Mouse (Mus musculus): ENCODE results near the gene Adamts13. TPM values are rescaled to one million over a fixed set of nuclear protein-coding genes. Genes with fewer than 3 reads are reported as not detected.

The Adamts13 gene
- polyA plus RNA-seq, 1 experiment from 2014 or later, result not detected

GRCm38 (mm10) chr2:27019530-27019929, 46.3 kb downstream of the Adamts13 start:
- peaks cover 7% of the 10 kb centered on the region for H3K36me3 ChIP-seq (replicated peaks; ENCODE audit: control insufficient read depth, insufficient read depth, low read depth, low read length)
- no peak overlapping the region for H3K4me3 ChIP-seq (ENCODE audit: low read depth, low read length)
- H3K9me3 ChIP-seq (replicated peaks; ENCODE audit: control insufficient read depth, low read length), result no peaks in the 10 kb centered on the region
- H3K27me3 ChIP-seq (ENCODE audit: control insufficient read depth, insufficient read depth, low read length), result no peaks in the 10 kb centered on the region
- ATAC-seq (replicated peaks; ENCODE audit: insufficient number of reproducible peaks, low FRiP score, low TSS enrichment, low read depth) (no peak), DNase-seq (ENCODE audit: low spot score) (no peak)
- no peaks in the 10 kb centered on the region for H3K4me1 ChIP-seq (ENCODE audit: control insufficient read depth, insufficient read depth, low read length)
- H3K27ac ChIP-seq (replicated peaks; ENCODE audit: low read depth, low read length), result no peak overlapping the region
- H3K4me2 ChIP-seq (ENCODE audit: low read depth, low read length), result no peak overlapping the region
- WGBS, result 96% methylated on average over 2 of the region's 2 CpGs
- no peak overlapping the region for H3K9ac ChIP-seq (replicated peaks; ENCODE audit: low read length)

- no peak overlapping the region for H3K9ac ChIP-seq (replicated peaks; ENCODE audit: low read length)
- DNase-seq (ENCODE audit: low spot score), result no peak
- 68% methylated on average over 1 of the region's 1 CpGs for WGBS
- H3K4me3 ChIP-seq (ENCODE audit: low read depth, low read length), result no peak overlapping the region
- no peaks in the 10 kb centered on the region for H3K4me1 ChIP-seq (ENCODE audit: control insufficient read depth, insufficient read depth, low read length)
- H3K9me3 ChIP-seq (replicated peaks; ENCODE audit: control insufficient read depth, low read length), result no peaks in the 10 kb centered on the region
- no peak overlapping the region for H3K4me2 ChIP-seq (ENCODE audit: low read depth, low read length)
- no peak for ATAC-seq (replicated peaks; ENCODE audit: insufficient number of reproducible peaks, low FRiP score, low TSS enrichment, low read depth)
- H3K27ac ChIP-seq (replicated peaks; ENCODE audit: low read depth, low read length), result no peak overlapping the region
- H3K27me3 ChIP-seq (ENCODE audit: control insufficient read depth, insufficient read depth, low read length), result no peaks in the 10 kb centered on the region
- peaks cover 5% of the 10 kb centered on the region for H3K36me3 ChIP-seq (replicated peaks; ENCODE audit: control insufficient read depth, insufficient read depth, low read depth, low read length)
These were observed 47.9 kb downstream of the Adamts13 start for GRCm38 (mm10) chr2:27021103-27021502.

- H3K4me1 ChIP-seq (ENCODE audit: control insufficient read depth, insufficient read depth, low read length), result no peaks in the 10 kb centered on the region
- no peaks in the 10 kb centered on the region for H3K27me3 ChIP-seq (ENCODE audit: control insufficient read depth, insufficient read depth, low read length)
- ATAC-seq (replicated peaks; ENCODE audit: insufficient number of reproducible peaks, low FRiP score, low TSS enrichment, low read depth) (no peak), DNase-seq (ENCODE audit: low spot score) (no peak)
- no peaks in the 10 kb centered on the region for H3K9me3 ChIP-seq (replicated peaks; ENCODE audit: control insufficient read depth, low read length)
- H3K4me3 ChIP-seq (ENCODE audit: low read depth, low read length), result no peak overlapping the region
- H3K9ac ChIP-seq (replicated peaks; ENCODE audit: low read length), result no peak overlapping the region
- H3K27ac ChIP-seq (replicated peaks; ENCODE audit: low read depth, low read length), result no peak overlapping the region
- peaks cover 4% of the 10 kb centered on the region for H3K36me3 ChIP-seq (replicated peaks; ENCODE audit: control insufficient read depth, insufficient read depth, low read depth, low read length)
- WGBS, result 62% methylated on average over 6 of the region's 6 CpGs
- H3K4me2 ChIP-seq (ENCODE audit: low read depth, low read length), result no peak overlapping the region
These were observed 49.4 kb downstream of the Adamts13 start for GRCm38 (mm10) chr2:27022612-27023011.

GRCm38 (mm10) chr2:27024136-27024535, 50.9 kb downstream of the Adamts13 start:
- ATAC-seq (replicated peaks; ENCODE audit: insufficient number of reproducible peaks, low FRiP score, low TSS enrichment, low read depth), result no peak
- H3K27ac ChIP-seq (replicated peaks; ENCODE audit: low read depth, low read length), result no peak overlapping the region
- H3K4me1 ChIP-seq (ENCODE audit: control insufficient read depth, insufficient read depth, low read length), result no peaks in the 10 kb centered on the region
- 84% methylated on average over 14 of the region's 14 CpGs for WGBS
- H3K36me3 ChIP-seq (replicated peaks; ENCODE audit: control insufficient read depth, insufficient read depth, low read depth, low read length), result no peaks in the 10 kb centered on the region; the same call in 1 of the 2 replicates
- no peak overlapping the region for H3K4me2 ChIP-seq (ENCODE audit: low read depth, low read length)
- H3K9me3 ChIP-seq (replicated peaks; ENCODE audit: control insufficient read depth, low read length), result no peaks in the 10 kb centered on the region
- H3K4me3 ChIP-seq (ENCODE audit: low read depth, low read length), result no peak overlapping the region
- H3K9ac ChIP-seq (replicated peaks; ENCODE audit: low read length), result no peak overlapping the region
- no peak for DNase-seq (ENCODE audit: low spot score)
- H3K27me3 ChIP-seq (ENCODE audit: control insufficient read depth, insufficient read depth, low read length), result no peaks in the 10 kb centered on the region

GRCm38 (mm10) chr2:27025545-27025944, 52.3 kb downstream of the Adamts13 start:
- H3K9ac ChIP-seq (replicated peaks; ENCODE audit: low read length), result no peak overlapping the region
- H3K27ac ChIP-seq (replicated peaks; ENCODE audit: low read depth, low read length), result no peak overlapping the region
- no peaks in the 10 kb centered on the region for H3K4me1 ChIP-seq (ENCODE audit: control insufficient read depth, insufficient read depth, low read length)
- no peak overlapping the region for H3K4me3 ChIP-seq (ENCODE audit: low read depth, low read length)
- H3K9me3 ChIP-seq (replicated peaks; ENCODE audit: control insufficient read depth, low read length), result no peaks in the 10 kb centered on the region
- DNase-seq (ENCODE audit: low spot score) (no peak), ATAC-seq (replicated peaks; ENCODE audit: insufficient number of reproducible peaks, low FRiP score, low TSS enrichment, low read depth) (no peak)
- 84% methylated on average over 3 of the region's 3 CpGs for WGBS
- H3K36me3 ChIP-seq (replicated peaks; ENCODE audit: control insufficient read depth, insufficient read depth, low read depth, low read length), result no peaks in the 10 kb centered on the region
- H3K27me3 ChIP-seq (ENCODE audit: control insufficient read depth, insufficient read depth, low read length), result no peaks in the 10 kb centered on the region
- H3K4me2 ChIP-seq (ENCODE audit: low read depth, low read length), result no peak overlapping the region

- no peak overlapping the region for H3K27ac ChIP-seq (replicated peaks; ENCODE audit: low read depth, low read length)
- no peaks in the 10 kb centered on the region for H3K4me1 ChIP-seq (ENCODE audit: control insufficient read depth, insufficient read depth, low read length)
- no peaks in the 10 kb centered on the region for H3K27me3 ChIP-seq (ENCODE audit: control insufficient read depth, insufficient read depth, low read length)
- ATAC-seq (replicated peaks; ENCODE audit: insufficient number of reproducible peaks, low FRiP score, low TSS enrichment, low read depth) (no peak), DNase-seq (ENCODE audit: low spot score) (no peak)
- no peak overlapping the region for H3K9ac ChIP-seq (replicated peaks; ENCODE audit: low read length)
- no peak overlapping the region for H3K4me3 ChIP-seq (ENCODE audit: low read depth, low read length)
- 82% methylated on average over 3 of the region's 3 CpGs for WGBS
- no peaks in the 10 kb centered on the region for H3K36me3 ChIP-seq (replicated peaks; ENCODE audit: control insufficient read depth, insufficient read depth, low read depth, low read length)
- no peak overlapping the region for H3K4me2 ChIP-seq (ENCODE audit: low read depth, low read length)
- H3K9me3 ChIP-seq (replicated peaks; ENCODE audit: control insufficient read depth, low read length), result no peaks in the 10 kb centered on the region
These were observed 53.1 kb downstream of the Adamts13 start for GRCm38 (mm10) chr2:27026332-27026731.

GRCm38 (mm10) chr2:27026857-27027617, 53.8 kb downstream of the Adamts13 start:
- 79% methylated on average over 10 of the region's 10 CpGs for WGBS
- no peak overlapping the region for H3K9ac ChIP-seq (replicated peaks; ENCODE audit: low read length)
- H3K36me3 ChIP-seq (replicated peaks; ENCODE audit: control insufficient read depth, insufficient read depth, low read depth, low read length), result no peaks in the 10 kb centered on the region
- no peaks in the 10 kb centered on the region for H3K4me1 ChIP-seq (ENCODE audit: control insufficient read depth, insufficient read depth, low read length)
- H3K27me3 ChIP-seq (ENCODE audit: control insufficient read depth, insufficient read depth, low read length), result no peaks in the 10 kb centered on the region
- H3K9me3 ChIP-seq (replicated peaks; ENCODE audit: control insufficient read depth, low read length), result no peaks in the 10 kb centered on the region
- DNase-seq (ENCODE audit: low spot score) (no peak), ATAC-seq (replicated peaks; ENCODE audit: insufficient number of reproducible peaks, low FRiP score, low TSS enrichment, low read depth) (no peak)
- no peak overlapping the region for H3K4me3 ChIP-seq (ENCODE audit: low read depth, low read length)
- H3K27ac ChIP-seq (replicated peaks; ENCODE audit: low read depth, low read length), result no peak overlapping the region
- peak overlapping the region; percentile 19; the same call in 1 of the 2 replicates for H3K4me2 ChIP-seq (ENCODE audit: low read depth, low read length)

- H3K27me3 ChIP-seq (ENCODE audit: control insufficient read depth, insufficient read depth, low read length), result no peaks in the 10 kb centered on the region
- ATAC-seq (replicated peaks; ENCODE audit: insufficient number of reproducible peaks, low FRiP score, low TSS enrichment, low read depth), result peak; percentile 97
- no peaks in the 10 kb centered on the region for H3K9me3 ChIP-seq (replicated peaks; ENCODE audit: control insufficient read depth, low read length)
- H3K4me1 ChIP-seq (ENCODE audit: control insufficient read depth, insufficient read depth, low read length), result no peaks in the 10 kb centered on the region
- H3K4me2 ChIP-seq (ENCODE audit: low read depth, low read length), result peak within 1 kb of the TSS; percentile 35
- WGBS, result 4% methylated on average over 38 of the region's 38 CpGs
- DNase-seq (ENCODE audit: low spot score), result peak; percentile 91
- H3K36me3 ChIP-seq (replicated peaks; ENCODE audit: control insufficient read depth, insufficient read depth, low read depth, low read length), result no peaks in the 10 kb centered on the region
- H3K4me3 ChIP-seq (ENCODE audit: low read depth, low read length), result peak within 1 kb of the TSS; percentile 7; the same call in 1 of the 2 replicates
- no peak within 1 kb of the TSS for H3K9ac ChIP-seq (replicated peaks; ENCODE audit: low read length)
- no peak within 1 kb of the TSS for H3K27ac ChIP-seq (replicated peaks; ENCODE audit: low read depth, low read length)
These were observed 54.6 kb downstream of the Adamts13 start, which contains the start of gene Slc2a6 for GRCm38 (mm10) chr2:27027618-27028436. Slc2a6 (minus strand) TSS chr2:27027998.

All from embryonic facial prominence, embryonic 11.5 days (tissue).